Mouse (Mus musculus): ENCODE measurements at regions not wholly inside any gene's neighbourhood (a gene's known extent, or its start where the extent isn't known, plus 50 kb on each side); places are given as distances from the start of the nearest gene placed in this dataset.
"Not testable (repeated sequence)": the region's sequence is repeated elsewhere in the genome, so short reads cannot be mapped to it uniquely, and the experiment has no call there.

- CTCF ChIA-PET = no interaction called here
These were observed 859.7 kb downstream of the Rpia start for GRCm38 (mm10) chr6:69932297-69932696.

- CTCF ChIA-PET = no interaction called here
These were observed 877.3 kb downstream of the Rpia start for GRCm38 (mm10) chr6:69914781-69915180.

- CTCF ChIA-PET = no interaction called here
These were observed 912.7 kb downstream of the Rpia start for GRCm38 (mm10) chr6:69879286-69879685.

- CTCF ChIA-PET = not testable (repeated sequence)
These were observed 933.4 kb downstream of the Rpia start for GRCm38 (mm10) chr6:69858631-69859030.

- CTCF ChIA-PET = not testable (repeated sequence)
These were observed 963.4 kb downstream of the Rpia start for GRCm38 (mm10) chr6:69828640-69829039.

- CTCF ChIA-PET = not testable (repeated sequence)
These were observed 977.1 kb downstream of the Rpia start for GRCm38 (mm10) chr6:69814972-69815371.

- CTCF ChIA-PET = not testable (repeated sequence)
These were observed 977.7 kb downstream of the Rpia start for GRCm38 (mm10) chr6:69814373-69814772.

- CTCF ChIA-PET = not testable (repeated sequence)
These were observed 1011.7 kb downstream of the Rpia start for GRCm38 (mm10) chr6:69780330-69780729.

GRCm38 (mm10) chr6:69777322-69777721 is 1014.7 kb downstream of the Rpia start:
- CTCF ChIA-PET = not testable (repeated sequence)

- CTCF ChIA-PET = interaction anchor here (0.9 kb wide), 1 partner anchor 14 kb away, joined by 3 read pairs; no protein-coding TSS in a partner anchor
These were observed 1027.2 kb downstream of the Rpia start for GRCm38 (mm10) chr6:69764861-69765260.

GRCm38 (mm10) chr6:69758618-69759017 is 1033.4 kb downstream of the Rpia start:
- CTCF ChIA-PET = no interaction called here

- CTCF ChIA-PET = no interaction called here
These were observed 1052.9 kb downstream of the Rpia start for GRCm38 (mm10) chr6:69739002-69739625.

GRCm38 (mm10) chr6:69732866-69733265 is 1059.2 kb downstream of the Rpia start:
- CTCF ChIA-PET = not testable (repeated sequence)

GRCm38 (mm10) chr6:69726362-69726761 is 1065.7 kb downstream of the Rpia start:
- CTCF ChIA-PET = no interaction called here

GRCm38 (mm10) chr6:69702813-69703212 is 1089.2 kb downstream of the Rpia start:
- CTCF ChIA-PET = not testable (repeated sequence)

GRCm38 (mm10) chr6:69681172-69681571 is 1110.9 kb downstream of the Rpia start:
- CTCF ChIA-PET = no interaction called here

- CTCF ChIA-PET = not testable (repeated sequence)
These were observed 1129.6 kb downstream of the Rpia start for GRCm38 (mm10) chr6:69662426-69662825.

Data from spleen, embryonic (tissue).